Mouse (Mus musculus): ENCODE results near the gene Csf1.

- TF ChIP-seq POLR2A (IDR thresholded peaks at IDR 0.05; ENCODE audit: borderline replicate concordance, extremely low read depth, insufficient read depth, insufficient read length, poor library complexity, severe bottlenecking): no peak
- TF ChIP-seq CTCF (IDR thresholded peaks at IDR 0.05; ENCODE audit: borderline replicate concordance, extremely low read depth, insufficient read depth, insufficient read length): peak; percentile 67
These were observed 5.6 kb downstream of the Csf1 start for GRCm38 (mm10) chr3:107754632-107755031.
